Mouse (Mus musculus) lung, postnatal 0 days (tissue): ENCODE results near the gene Lrrc39. TPM values are rescaled to one million over a fixed set of nuclear protein-coding genes. Genes with fewer than 3 reads are reported as not detected.

Source experiments
- ATAC-seq: fragments of 200-750 bp; cut with Nextera tagmentation; 2 replicates; pipeline ENCODE4 v1.8.0; 2017; ENCODE audit warnings: moderate library complexity
- DNase-seq: peaks from one replicate; pipeline ENCODE4 v3.0.0-alpha.2; 2016; ENCODE audit warnings: low spot score
- H3K27ac ChIP-seq: fragments of 300-500 bp; sonication (generic); 2 replicates; pipeline ENCODE4 v1.5.1; 2014; ENCODE audit warnings: antibody characterized with exemption, mild to moderate bottlenecking, low read length, mixed read lengths
- H3K27me3 ChIP-seq: fragments of 300-500 bp; sonication (generic); replicated peaks from 2 replicates; pipeline ENCODE4 v1.6.1; 2014; ENCODE audit warnings: low read length, mixed read lengths; ENCODE audit not compliant: insufficient read depth
- H3K36me3 ChIP-seq: fragments of 300-500 bp; sonication (generic); 2 replicates; pipeline ENCODE4 v1.6.1; 2014; ENCODE audit warnings: low read length, mixed read lengths; ENCODE audit not compliant: insufficient read depth
- H3K4me1 ChIP-seq: fragments of 300-500 bp; sonication (generic); 2 replicates; pipeline ENCODE4 v1.6.1; 2014; ENCODE audit warnings: antibody characterized with exemption, low read depth, low read length, mixed read lengths; ENCODE audit not compliant: insufficient read depth
- H3K4me2 ChIP-seq: fragments of 300-500 bp; sonication (generic); replicated peaks from 2 replicates; pipeline ENCODE4 v1.6.1; 2014; ENCODE audit warnings: low read depth, mild to moderate bottlenecking, low read length, moderate library complexity, mixed read lengths
- H3K4me3 ChIP-seq: fragments of 300-500 bp; sonication (generic); 2 replicates; pipeline ENCODE4 v1.5.1; 2014; ENCODE audit warnings: low read depth, low read length
- H3K9ac ChIP-seq: fragments of 300-500 bp; sonication (generic); replicated peaks from 2 replicates; pipeline ENCODE4 v1.6.1; 2014; ENCODE audit warnings: low read depth, mild to moderate bottlenecking
- H3K9me3 ChIP-seq: fragments of 300-500 bp; sonication (generic); 2 replicates; pipeline ENCODE4 v1.6.1; 2016; ENCODE audit warnings: low read length, mixed read lengths
- CTCF ChIP-seq: IDR thresholded peaks from 2 replicates; pipeline ENCODE4 v1.5.1; 2016; ENCODE audit warnings: antibody characterized with exemption, mild to moderate bottlenecking
- EP300 ChIP-seq: IDR thresholded peaks from 2 replicates; pipeline ENCODE4 v1.6.1; 2016; ENCODE audit warnings: antibody characterized with exemption, mild to moderate bottlenecking, control low read depth
- WGBS: fragments of 180-500 bp; shearing (Covaris S2); extraction: QIAGEN DNeasy Blood & Tissue Kit; methylation state at CpG from one replicate; pipeline ENCODE4 v1.1.7; 2014; 5-methylcytosine and 5-hydroxymethylcytosine counted together
- polyA plus RNA-seq: library from polyadenylated mRNA; unstranded; fragments of >200 nt; fragmentation: Nextera tagmentation; extraction: Ambion mirVana; gene quantifications from 2 replicates; pipeline ENCODE4 v1.2.1, GENCODE M21; 2015

Gene Lrrc39
- polyA plus RNA-seq, 1 experiment from 2014 or later: 0.42 TPM

GRCm38 (mm10) chr3:116620636-116621370 lies 58.0 kb downstream of the Lrrc39 start:
- 91% methylated on average over 7 of the region's 7 CpGs for WGBS
- H3K4me1 ChIP-seq: no peaks in the 10 kb centered on the region
- no peak overlapping the region for H3K9ac ChIP-seq
- H3K4me3 ChIP-seq: no peak overlapping the region
- TF ChIP-seq CTCF: no peak
- no peak for TF ChIP-seq EP300
- no peaks in the 10 kb centered on the region for H3K27me3 ChIP-seq
- no peaks in the 10 kb centered on the region for H3K9me3 ChIP-seq
- H3K36me3 ChIP-seq: 0 out of 2 replicates have a peak, but pooled peaks cover 6% of the 10 kb centered on the region
- DNase-seq (no peak), ATAC-seq (no peak)
- no peak overlapping the region for H3K27ac ChIP-seq
- no peak overlapping the region for H3K4me2 ChIP-seq

- DNase-seq (no peak), ATAC-seq (no peak)
- Histone ChIP-seq H3K4me1 (no peaks in the 10 kb centered on the region), H3K4me3 (no peak overlapping the region), H3K27ac (no peak overlapping the region), H3K36me3 (0 out of 2 replicates have a peak, but pooled peaks cover 6% of the 10 kb centered on the region), H3K27me3 (no peaks in the 10 kb centered on the region), H3K9me3 (no peaks in the 10 kb centered on the region), H3K9ac (no peak overlapping the region), H3K4me2 (no peak overlapping the region)
- WGBS: 92% methylated on average over 7 of the region's 7 CpGs
- TF ChIP-seq EP300 (no peak), CTCF (no peak)
These were observed 59.9 kb downstream of the Lrrc39 start for GRCm38 (mm10) chr3:116622641-116623040.

GRCm38 (mm10) chr3:116631459-116631858 lies 68.7 kb downstream of the Lrrc39 start:
- Histone ChIP-seq H3K27ac (no peak overlapping the region), H3K4me1 (no peaks in the 10 kb centered on the region), H3K9ac (no peak overlapping the region), H3K36me3 (peaks cover 30% of the 10 kb centered on the region; the same call in 1 of the 2 replicates), H3K4me3 (no peak overlapping the region), H3K9me3 (no peaks in the 10 kb centered on the region), H3K4me2 (no peak overlapping the region), H3K27me3 (no peaks in the 10 kb centered on the region)
- no peak for ATAC-seq
- DNase-seq: no peak
- 84% methylated on average over 1 of the region's 1 CpGs for WGBS
- no peak for TF ChIP-seq EP300
- no peak for TF ChIP-seq CTCF

Other genes starting within 250 kb of the Lrrc39 start
- 8.2 and 8.9 TPM in 2 replicates for gene Cdc14a, start 138.9 kb upstream of the Lrrc39 start, polyA plus RNA-seq
- 42.9 and 45.4 TPM in 2 replicates for gene Rtca, start 54.8 kb upstream of the Lrrc39 start, polyA plus RNA-seq
- gene Dbt, start 49.9 kb upstream of the Lrrc39 start, polyA plus RNA-seq: 6.1 and 8.4 TPM in 2 replicates
- gene Sass6, start 32.0 kb downstream of the Lrrc39 start, polyA plus RNA-seq: 3.7 and 4.2 TPM in 2 replicates
- 15.0 and 17.0 TPM in 2 replicates for gene Trmt13, start 51.6 kb downstream of the Lrrc39 start, polyA plus RNA-seq
- 70.4 and 73.4 TPM in 2 replicates for gene Mfsd14a, start 99.7 kb downstream of the Lrrc39 start, polyA plus RNA-seq
- not detected in 2 replicates for gene Gm43191, start 118.3 kb downstream of the Lrrc39 start, polyA plus RNA-seq
- gene Slc35a3, start 149.9 kb downstream of the Lrrc39 start, polyA plus RNA-seq: 10.0 TPM in 2 replicates
- 6.3 and 6.5 TPM in 2 replicates for gene Agl, start 245.2 kb downstream of the Lrrc39 start, polyA plus RNA-seq